Mouse (Mus musculus): ENCODE data around the gene Nr2c2.

DNA sequence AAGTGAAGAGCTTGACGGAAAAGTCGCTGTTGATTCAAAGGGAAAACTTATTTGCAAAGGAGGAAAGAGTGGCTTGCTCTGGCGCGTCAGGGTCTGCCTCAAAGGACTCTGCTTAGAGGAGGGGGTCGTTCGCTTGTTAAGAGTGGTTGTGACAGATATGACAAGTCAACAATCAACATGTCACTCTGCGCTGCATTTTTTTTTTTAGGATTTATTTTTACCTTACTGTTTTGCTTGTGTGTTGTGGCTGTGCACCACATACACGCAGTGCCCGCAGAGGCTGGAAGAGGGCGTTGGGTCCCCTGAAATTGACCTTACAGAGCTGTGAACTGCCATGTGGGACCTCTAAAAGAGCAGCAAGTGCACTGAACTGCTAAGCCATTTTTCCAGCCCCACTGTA is 93.0 kb downstream of the Nr2c2 start:
- TF ChIP-seq POLR2A (IDR thresholded peaks at IDR 0.05; ENCODE audit: insufficient read depth, low read depth, low read length), result no peak
- TF ChIP-seq CTCF (IDR thresholded peaks at IDR 0.05; ENCODE audit: insufficient read depth, low read depth, low read length), result no peak

Data from olfactory bulb, adult 2 months (tissue).